Mouse (Mus musculus): ENCODE data around the gene Gm4779.

GRCm38 (mm10) chrX:101769478-101769877 is 24.7 kb downstream of the Gm4779 start:
- TF ChIP-seq CTCF (IDR thresholded peaks at IDR 0.05; ENCODE audit: low read depth, low read length) (no peak), POLR2A (IDR thresholded peaks at IDR 0.05; ENCODE audit: extremely low read depth, insufficient read depth, low read length) (no peak)

Data from liver, adult 2 months (tissue).